Mouse (Mus musculus) kidney, embryonic 14.5 days (tissue): ENCODE results near the gene Rxylt1. TPM values are rescaled to one million over a fixed set of nuclear protein-coding genes. Genes with fewer than 3 reads are reported as not detected.

Experiments
- ATAC-seq: fragments of 200-750 bp; cut with Nextera tagmentation; 2 replicates; pipeline ENCODE4 v1.8.0; 2017; ENCODE audit warnings: moderate number of reproducible peaks, mild to moderate bottlenecking, moderate TSS enrichment, moderate library complexity; ENCODE audit not compliant: low FRiP score, low TSS enrichment
- H3K27ac ChIP-seq: fragments of 300-500 bp; sonication (generic); 2 replicates; pipeline ENCODE4 v1.5.1; 2014; ENCODE audit warnings: low read depth, mild to moderate bottlenecking, low read length, moderate library complexity, mixed read lengths
- H3K27me3 ChIP-seq: fragments of 300-500 bp; sonication (generic); 2 replicates; pipeline ENCODE4 v1.6.1; 2014; ENCODE audit warnings: mild to moderate bottlenecking, low read length; ENCODE audit not compliant: control insufficient read depth, insufficient read depth
- H3K36me3 ChIP-seq: fragments of 300-500 bp; sonication (generic); 2 replicates; pipeline ENCODE4 v1.6.1; 2014; ENCODE audit warnings: low read length, mixed read lengths; ENCODE audit not compliant: control insufficient read depth, insufficient read depth
- H3K4me1 ChIP-seq: fragments of 300-500 bp; sonication (generic); 2 replicates; pipeline ENCODE4 v1.6.1; 2014; ENCODE audit warnings: low read length, mixed read lengths; ENCODE audit not compliant: control insufficient read depth, insufficient read depth
- H3K4me2 ChIP-seq: fragments of 300-500 bp; sonication (generic); replicated peaks from 2 replicates; pipeline ENCODE4 v1.6.1; 2014; ENCODE audit warnings: low read depth, mild to moderate bottlenecking, low read length
- H3K4me3 ChIP-seq: fragments of 300-500 bp; sonication (generic); 2 replicates; pipeline ENCODE4 v1.5.1; 2014; ENCODE audit warnings: mild to moderate bottlenecking, low read length
- H3K9ac ChIP-seq: fragments of 300-500 bp; sonication (generic); 2 replicates; pipeline ENCODE4 v1.6.1; 2014; ENCODE audit warnings: low read depth, mild to moderate bottlenecking, low read length, moderate library complexity
- H3K9me3 ChIP-seq: fragments of 300-500 bp; sonication (generic); 2 replicates; pipeline ENCODE4 v1.6.1; 2016; ENCODE audit warnings: low read length; ENCODE audit not compliant: control insufficient read depth
- WGBS: fragments of 180-500 bp; shearing (Covaris S2); extraction: QIAGEN DNeasy Blood & Tissue Kit; methylation state at CpG from one replicate; pipeline ENCODE4 v1.1.7; 2014; 5-methylcytosine and 5-hydroxymethylcytosine counted together
- polyA plus RNA-seq: library from polyadenylated mRNA; unstranded; fragments of >200 nt; fragmentation: Nextera tagmentation; extraction: Ambion mirVana; gene quantifications from 2 replicates; pipeline ENCODE4 v1.2.1, GENCODE M21; 2014

The Rxylt1 gene
- 56.1 and 57.9 TPM in 2 replicates for polyA plus RNA-seq

DNA sequence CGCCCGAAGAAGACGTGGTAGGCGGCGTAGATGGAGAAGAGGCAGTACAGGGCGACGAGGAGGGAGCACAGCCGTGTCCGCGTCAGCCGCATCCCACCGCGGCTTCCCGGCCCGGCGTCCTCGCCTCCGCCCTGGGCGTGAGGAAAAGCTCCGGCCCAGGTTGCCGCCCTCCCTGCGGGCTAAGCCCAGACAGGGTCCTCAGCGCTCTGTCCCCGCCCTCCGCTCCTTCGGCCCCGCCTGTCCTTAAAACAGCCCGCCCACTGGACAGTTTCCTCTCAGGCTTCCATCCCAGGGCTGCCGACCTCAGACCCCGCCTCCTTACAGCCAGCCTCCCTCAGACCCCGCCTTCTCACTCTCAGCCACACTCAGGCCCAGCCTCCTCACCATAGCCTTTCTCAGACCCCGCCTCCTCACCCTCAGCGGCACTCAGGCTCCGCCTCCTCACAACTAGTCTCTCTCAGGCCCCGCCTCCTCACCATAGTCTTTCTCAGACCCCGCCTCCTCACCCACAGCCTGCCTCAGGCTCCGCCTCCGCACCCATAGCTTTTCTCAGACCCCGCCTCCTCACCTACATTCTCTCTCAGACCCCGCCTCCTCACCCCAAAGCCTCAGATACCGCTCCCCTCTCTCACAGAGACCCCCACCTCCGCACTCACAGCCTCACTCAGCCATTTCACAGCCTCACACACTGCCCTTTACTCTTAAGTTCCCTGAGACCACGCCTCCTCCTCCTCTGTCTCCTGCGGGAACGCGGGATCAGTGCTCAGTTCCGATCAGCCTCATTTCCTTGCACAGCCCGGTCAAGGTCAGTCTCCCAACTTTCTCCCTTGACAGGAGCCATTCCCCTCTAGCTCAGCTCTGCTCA lies at the start of gene Rxylt1:
Rxylt1 (minus strand) TSS at position 392 of the 865 bp plus-strand sequence.
- H3K4me2 ChIP-seq: peak within 1 kb of the TSS; percentile 78
- H3K9ac ChIP-seq: peak within 1 kb of the TSS; percentile 84
- H3K36me3 ChIP-seq: peaks cover 8% of the 10 kb centered on the region; the same call in 1 of the 2 replicates
- peak within 1 kb of the TSS; percentile 67 for H3K4me3 ChIP-seq
- peak; percentile 98 for ATAC-seq
- peaks cover 7% of the 10 kb centered on the region; the same call in 1 of the 2 replicates for H3K4me1 ChIP-seq
- no peaks in the 10 kb centered on the region for H3K9me3 ChIP-seq
- no peaks in the 10 kb centered on the region for H3K27me3 ChIP-seq
- peak within 1 kb of the TSS; percentile 85 for H3K27ac ChIP-seq
- WGBS: under 1% methylated on average over 38 of the region's 48 CpGs

DNA sequence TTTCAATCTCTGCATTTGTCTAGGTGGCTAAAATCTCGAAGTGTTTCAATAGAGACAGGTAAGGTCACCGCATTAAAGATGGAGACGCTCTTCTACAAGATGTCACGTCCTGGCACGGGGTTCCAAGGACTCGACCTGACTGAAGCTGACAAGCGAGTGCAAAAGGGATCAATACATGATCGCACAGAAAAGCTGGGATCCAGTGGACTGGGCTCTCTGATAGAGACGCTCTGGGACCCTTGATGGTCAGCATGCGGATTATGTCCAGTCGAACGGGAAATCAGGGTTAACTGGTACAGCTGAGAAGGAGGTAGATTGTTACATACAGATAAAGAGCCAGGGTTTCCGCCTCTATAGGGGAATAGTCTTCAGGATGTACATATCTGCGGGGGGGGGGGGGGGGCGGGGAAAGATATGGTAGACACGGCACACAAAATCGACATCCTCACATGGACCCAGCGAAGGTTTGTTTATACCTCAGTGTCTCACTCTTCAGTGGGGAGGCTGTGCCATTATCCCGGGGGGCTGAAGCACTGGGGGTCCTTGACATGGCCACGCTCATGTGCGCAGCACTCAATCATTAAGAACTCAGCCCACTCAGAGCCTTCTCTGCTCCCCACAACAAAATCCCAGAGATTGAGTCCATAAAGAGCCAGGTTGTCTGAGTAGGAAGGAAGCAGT lies 24.3 kb upstream of the Rxylt1 start:
- H3K27ac ChIP-seq: no peak overlapping the region
- H3K4me1 ChIP-seq: no peaks in the 10 kb centered on the region
- no peak for ATAC-seq
- no peaks in the 10 kb centered on the region for H3K36me3 ChIP-seq
- no peaks in the 10 kb centered on the region for H3K27me3 ChIP-seq
- H3K4me3 ChIP-seq: no peak overlapping the region
- WGBS: 94% methylated on average over 21 of the region's 21 CpGs
- H3K9me3 ChIP-seq: no peaks in the 10 kb centered on the region
- no peak overlapping the region for H3K4me2 ChIP-seq
- no peak overlapping the region for H3K9ac ChIP-seq

DNA sequence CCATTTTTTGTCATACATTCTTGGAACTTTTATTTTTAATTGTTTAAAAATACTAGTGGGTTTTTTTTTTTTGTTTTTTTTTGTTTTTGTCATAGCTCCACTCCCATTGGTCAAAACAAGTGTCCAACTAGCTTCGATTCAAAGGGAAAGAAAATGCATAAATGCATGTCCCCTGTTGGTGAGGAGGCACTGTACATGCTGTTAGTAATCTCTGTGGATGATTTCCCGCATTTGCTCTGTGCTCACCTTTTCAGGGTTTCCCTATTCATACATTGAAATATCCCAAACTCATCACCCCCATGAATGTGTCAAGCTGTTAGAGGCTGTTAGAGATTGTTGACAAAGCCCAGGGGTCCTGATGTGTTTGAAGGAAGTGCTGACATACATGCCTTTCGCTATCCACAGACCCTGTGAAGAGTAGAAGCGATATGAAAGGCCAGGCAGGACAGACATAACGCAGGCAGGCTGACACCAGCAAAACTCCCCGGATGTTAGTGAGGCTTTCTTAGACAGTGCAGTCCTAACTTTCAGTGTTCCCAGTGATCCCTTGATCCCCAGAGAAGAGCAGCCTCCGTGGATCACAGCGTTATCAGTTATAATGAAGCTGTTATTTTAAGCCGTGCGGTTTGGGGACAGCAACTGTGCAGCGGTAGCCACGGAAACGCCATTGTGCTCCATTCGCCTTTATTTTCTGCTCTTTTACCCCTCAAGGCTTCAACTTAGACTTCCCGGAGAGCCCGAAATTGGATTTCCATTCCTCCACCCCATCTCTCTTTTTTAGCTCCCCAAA lies 23.5 kb upstream of the Rxylt1 start:
- Histone ChIP-seq H3K27ac (no peak overlapping the region), H3K36me3 (no peaks in the 10 kb centered on the region), H3K27me3 (no peaks in the 10 kb centered on the region), H3K9ac (no peak overlapping the region), H3K4me2 (no peak overlapping the region), H3K9me3 (no peaks in the 10 kb centered on the region), H3K4me3 (no peak overlapping the region), H3K4me1 (no peaks in the 10 kb centered on the region)
- 80% methylated on average over 16 of the region's 16 CpGs for whole genome bisulfite sequencing
- no peak for ATAC-seq

DNA sequence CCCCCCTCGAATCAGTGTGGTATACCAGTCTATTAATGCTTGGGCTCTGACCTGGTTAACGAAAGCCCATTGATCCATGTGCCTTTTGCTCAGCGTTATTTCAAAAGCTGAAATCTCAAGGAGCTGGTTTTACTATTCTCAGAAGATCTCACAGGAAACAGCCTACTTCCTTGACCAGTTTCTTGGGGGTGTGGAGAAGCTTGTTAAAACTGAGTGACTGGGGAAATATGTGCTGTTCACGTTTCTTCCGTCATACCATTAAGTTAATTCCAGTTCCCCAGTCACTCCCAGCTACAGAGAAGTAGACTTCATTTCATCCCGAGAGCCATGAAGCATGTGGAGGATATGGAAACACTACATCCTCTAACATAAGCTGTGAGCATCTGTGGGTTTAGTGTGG lies 22.3 kb upstream of the Rxylt1 start:
- Histone ChIP-seq H3K36me3 (no peaks in the 10 kb centered on the region), H3K4me3 (no peak overlapping the region), H3K27ac (no peak overlapping the region), H3K9me3 (no peaks in the 10 kb centered on the region), H3K27me3 (no peaks in the 10 kb centered on the region), H3K4me1 (no peaks in the 10 kb centered on the region), H3K4me2 (no peak overlapping the region), H3K9ac (no peak overlapping the region)
- WGBS: 74% methylated on average over 6 of the region's 6 CpGs
- no peak for ATAC-seq

DNA sequence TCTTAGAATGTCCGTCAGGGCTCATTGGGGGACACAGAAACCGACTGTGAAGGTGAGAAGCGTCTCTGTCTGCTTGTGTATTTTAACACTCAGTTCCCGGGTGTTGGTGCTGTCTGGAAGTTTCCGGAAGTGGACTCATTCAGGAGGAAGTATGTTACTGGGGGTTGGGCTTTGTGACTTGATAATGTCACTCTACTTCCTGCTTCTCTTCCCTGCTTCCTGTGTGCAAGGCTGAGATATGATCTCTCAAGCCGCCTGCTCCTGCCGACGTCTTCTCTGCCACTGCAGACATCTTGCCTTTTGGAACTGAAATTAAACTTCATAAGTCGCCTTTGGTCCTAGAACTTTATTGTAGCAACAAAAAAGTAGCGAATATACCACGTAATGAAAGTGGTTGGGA lies 19.5 kb upstream of the Rxylt1 start:
- no peak overlapping the region for H3K9ac ChIP-seq
- no peaks in the 10 kb centered on the region for H3K9me3 ChIP-seq
- no peaks in the 10 kb centered on the region for H3K27me3 ChIP-seq
- H3K4me3 ChIP-seq: no peak overlapping the region
- no peak for ATAC-seq
- H3K27ac ChIP-seq: no peak overlapping the region
- no peaks in the 10 kb centered on the region for H3K4me1 ChIP-seq
- WGBS: 83% methylated on average over 11 of the region's 11 CpGs
- no peak overlapping the region for H3K4me2 ChIP-seq
- H3K36me3 ChIP-seq: no peaks in the 10 kb centered on the region

DNA sequence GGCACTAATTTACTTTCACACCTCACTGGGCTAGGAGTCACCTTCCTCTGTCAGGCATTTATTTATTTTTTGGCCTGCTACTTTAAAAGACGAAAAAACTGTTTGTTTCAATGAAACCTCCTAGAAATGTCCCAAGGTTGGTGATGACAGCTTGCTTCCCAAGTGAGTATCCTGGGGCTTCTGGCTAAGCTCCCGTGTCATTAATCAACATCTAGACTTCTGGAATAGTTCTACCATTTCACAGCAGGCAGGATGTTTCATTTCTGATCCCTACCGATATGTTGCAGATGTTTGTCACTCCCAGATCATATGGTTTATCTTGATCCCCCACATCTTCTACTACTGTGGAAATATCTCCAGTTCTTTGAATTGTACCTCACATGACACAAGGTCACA lies 9.5 kb upstream of the Rxylt1 start:
- no peak for ATAC-seq

DNA sequence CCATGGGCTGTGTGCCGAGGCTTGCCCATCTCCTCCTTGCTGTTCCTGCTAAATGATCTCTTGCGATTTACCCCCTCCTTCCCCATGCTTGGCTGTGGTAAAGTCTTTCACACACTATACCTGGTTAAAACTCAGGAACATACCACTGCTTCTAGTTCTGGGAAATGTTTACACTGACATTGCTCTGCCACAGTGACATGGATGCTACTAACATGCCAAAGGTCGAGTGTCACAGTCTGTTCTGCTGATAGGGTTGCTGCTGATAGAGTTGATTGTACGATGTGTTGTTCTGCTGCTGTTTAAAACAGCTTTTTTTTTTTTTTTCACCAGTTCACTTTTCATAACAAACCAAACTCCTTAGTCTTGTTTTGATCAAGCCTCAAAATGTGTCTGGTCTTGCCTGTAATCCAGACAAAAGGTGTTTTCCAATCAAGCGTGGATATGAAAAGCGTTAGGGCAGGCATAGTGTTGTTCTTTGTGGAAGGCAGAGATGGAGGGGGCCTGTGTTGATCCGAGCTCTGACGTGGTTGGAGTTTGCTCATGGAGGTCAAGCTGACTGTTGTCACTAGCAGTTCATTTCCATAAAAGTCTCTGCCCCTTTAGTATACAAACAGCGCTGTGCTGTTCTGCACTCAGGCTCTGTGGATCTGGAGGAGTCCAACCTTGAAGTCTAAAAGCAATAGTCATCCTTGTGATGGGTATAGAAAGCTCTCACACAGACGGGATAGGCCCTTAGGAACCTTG lies 8.9 kb upstream of the Rxylt1 start:
- no peak overlapping the region for H3K27ac ChIP-seq
- H3K4me1 ChIP-seq: no peaks in the 10 kb centered on the region
- no peaks in the 10 kb centered on the region for H3K36me3 ChIP-seq
- no peak for ATAC-seq
- H3K9ac ChIP-seq: no peak overlapping the region
- no peak overlapping the region for H3K4me3 ChIP-seq
- WGBS: 53% methylated on average over 10 of the region's 10 CpGs
- no peaks in the 10 kb centered on the region for H3K27me3 ChIP-seq
- H3K4me2 ChIP-seq: no peak overlapping the region
- no peaks in the 10 kb centered on the region for H3K9me3 ChIP-seq

More for the DNA sequence above, 9.5 kb upstream of the Rxylt1 start:
- no peak overlapping the region for H3K27ac ChIP-seq
- WGBS: 50% methylated on average over 3 of the region's 3 CpGs
- no peak overlapping the region for H3K4me2 ChIP-seq
- no peaks in the 10 kb centered on the region for H3K9me3 ChIP-seq
- H3K36me3 ChIP-seq: no peaks in the 10 kb centered on the region
- no peak overlapping the region for H3K9ac ChIP-seq
- no peak overlapping the region for H3K4me3 ChIP-seq
- no peaks in the 10 kb centered on the region for H3K4me1 ChIP-seq
- H3K27me3 ChIP-seq: no peaks in the 10 kb centered on the region

DNA sequence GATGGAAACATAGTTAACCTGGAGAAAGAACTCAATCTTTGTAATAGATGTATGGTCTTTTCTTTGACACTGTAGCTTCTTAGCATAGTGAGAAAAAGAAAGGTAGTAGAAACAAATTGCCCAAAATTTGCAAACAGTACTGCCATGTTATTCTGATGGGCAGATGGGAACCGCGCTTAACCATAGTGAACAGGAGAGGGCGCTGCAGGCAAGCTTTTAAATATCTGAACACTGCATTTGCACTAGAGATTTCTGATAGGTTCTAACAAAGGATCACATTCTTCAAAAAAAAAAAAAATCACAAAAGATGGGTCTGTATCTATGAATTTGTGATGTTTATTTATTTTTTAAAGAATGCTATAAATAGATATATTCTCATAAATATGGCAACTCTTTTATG lies 8.2 kb upstream of the Rxylt1 start:
- no peak overlapping the region for H3K4me2 ChIP-seq
- no peak overlapping the region for H3K27ac ChIP-seq
- WGBS: 5% methylated on average over 3 of the region's 3 CpGs
- no peak for ATAC-seq
- H3K9me3 ChIP-seq: no peaks in the 10 kb centered on the region
- no peak overlapping the region for H3K9ac ChIP-seq
- H3K36me3 ChIP-seq: no peaks in the 10 kb centered on the region
- no peaks in the 10 kb centered on the region for H3K27me3 ChIP-seq
- H3K4me1 ChIP-seq: no peaks in the 10 kb centered on the region
- H3K4me3 ChIP-seq: no peak overlapping the region
